Mouse (Mus musculus) kidney, postnatal 25 days (tissue): ENCODE results near the gene Plxdc2.

Source experiments
- DNase-seq, 2 experiments: peaks; one replicate each; pipeline ENCODE4 v3.0.0; 2021; ENCODE audit warnings: mixed read lengths in 2 of 2

Plxdc2 gene

DNA sequence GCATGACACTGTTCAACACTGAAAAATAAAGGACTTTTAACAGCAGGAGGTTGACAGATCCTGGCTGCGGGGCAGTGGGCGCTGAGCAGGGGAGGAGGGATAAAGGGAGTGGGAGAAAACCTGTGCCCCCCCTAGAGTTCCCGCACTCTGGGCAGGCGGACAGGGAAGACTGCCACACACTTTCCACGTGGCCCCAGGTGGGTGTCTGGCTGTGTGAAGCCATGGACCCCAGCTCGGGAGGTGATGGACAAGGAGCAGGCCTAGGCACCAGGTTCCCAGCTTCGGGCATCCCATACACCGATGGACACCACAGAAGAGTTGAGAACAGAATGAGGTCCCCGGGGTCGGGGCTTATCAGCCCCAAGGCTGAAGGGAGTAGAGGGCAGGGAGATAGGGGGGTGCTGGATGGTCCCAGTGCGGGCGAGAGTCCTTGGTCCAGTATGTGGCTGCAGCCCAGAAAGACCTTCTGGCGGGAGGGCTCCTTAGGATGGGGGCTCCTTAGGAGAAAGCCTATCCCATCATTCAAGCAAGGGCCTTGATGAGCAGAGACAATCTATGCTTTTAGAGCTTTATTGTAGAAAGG, 215.2 kb downstream of the Plxdc2 start:
- peak in 1 of 2 experiments; percentile 24 for DNase-seq

DNA sequence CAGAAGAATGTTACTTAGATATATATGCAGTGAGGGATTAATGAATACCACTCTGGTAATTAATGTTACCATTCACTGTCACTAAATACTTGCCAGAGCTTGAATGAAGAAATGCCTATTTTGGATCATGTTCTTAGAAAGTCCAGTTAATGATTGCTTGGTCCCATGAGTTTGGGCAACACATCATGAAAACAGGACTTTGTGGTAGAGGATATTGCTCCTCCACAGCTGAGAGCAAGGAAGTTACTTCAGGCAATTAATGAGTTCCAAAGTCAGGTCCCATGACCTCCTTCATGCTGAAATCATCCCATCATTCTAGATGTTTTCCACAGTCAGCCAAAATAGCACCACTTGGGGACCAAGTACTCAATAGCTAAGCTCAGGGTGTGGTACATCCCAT, 220.5 kb downstream of the Plxdc2 start:
- DNase-seq, result peak; percentile 37 to 45

DNA sequence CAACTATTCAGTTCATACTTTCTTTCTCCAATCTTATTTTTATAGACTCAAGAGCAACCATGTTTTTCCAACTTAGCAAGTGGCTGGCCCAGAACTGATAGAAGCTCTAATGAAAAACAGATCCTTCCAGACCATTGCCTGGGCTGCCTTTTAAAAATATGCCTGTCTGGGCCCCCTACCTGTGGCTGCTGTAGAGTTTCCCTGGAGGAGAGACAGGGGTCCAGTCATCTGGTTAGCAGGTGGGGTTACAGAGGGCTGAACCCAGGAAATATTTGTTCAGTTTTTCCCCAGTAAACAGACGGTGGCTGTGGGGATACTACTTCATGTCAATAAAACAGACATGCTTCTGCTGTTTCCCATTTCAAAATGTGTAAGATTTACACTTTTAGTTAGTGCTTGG, 222.0 kb downstream of the Plxdc2 start:
- DNase-seq, result peak in 1 of 2 experiments; percentile 25

DNA sequence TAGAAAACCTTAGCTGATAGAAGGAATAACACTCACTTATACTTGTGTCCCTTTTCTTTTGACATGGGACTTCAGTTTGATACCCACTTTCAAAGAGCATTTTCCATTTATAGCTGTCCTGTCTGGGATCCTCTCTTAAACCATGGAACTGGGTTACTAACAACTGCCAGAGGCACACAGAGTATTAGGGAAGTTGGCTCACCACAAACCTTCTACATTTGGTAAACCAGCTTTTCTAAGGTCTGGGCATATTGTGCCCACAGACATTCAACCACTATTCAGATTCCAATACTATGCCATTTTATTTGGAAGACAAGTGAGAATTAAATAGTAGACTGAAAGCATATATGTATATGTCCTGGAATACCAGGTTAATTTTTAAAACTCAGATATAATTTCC, 232.4 kb downstream of the Plxdc2 start:
- DNase-seq, result no peak

DNA sequence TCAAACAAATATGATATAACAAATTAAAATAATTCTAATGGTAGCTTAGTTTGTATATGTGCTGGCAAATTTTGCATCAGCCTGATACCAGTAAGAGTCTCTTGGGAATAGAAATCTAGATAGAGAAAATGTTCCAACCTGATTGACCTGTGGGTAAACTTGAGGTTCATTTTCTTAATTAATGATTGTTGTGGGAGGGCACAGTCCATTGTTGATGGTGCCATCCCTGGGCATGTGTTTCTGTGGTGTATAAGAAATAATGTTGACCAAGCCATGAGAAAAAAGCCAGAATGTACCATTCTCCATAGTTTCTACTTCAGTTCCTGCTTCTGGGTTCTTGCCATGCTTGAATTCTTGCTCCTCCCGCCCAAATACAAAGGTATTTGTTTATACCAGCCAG, 239.3 kb downstream of the Plxdc2 start:
- DNase-seq, result peak in 1 of 2 experiments; percentile 34

DNA sequence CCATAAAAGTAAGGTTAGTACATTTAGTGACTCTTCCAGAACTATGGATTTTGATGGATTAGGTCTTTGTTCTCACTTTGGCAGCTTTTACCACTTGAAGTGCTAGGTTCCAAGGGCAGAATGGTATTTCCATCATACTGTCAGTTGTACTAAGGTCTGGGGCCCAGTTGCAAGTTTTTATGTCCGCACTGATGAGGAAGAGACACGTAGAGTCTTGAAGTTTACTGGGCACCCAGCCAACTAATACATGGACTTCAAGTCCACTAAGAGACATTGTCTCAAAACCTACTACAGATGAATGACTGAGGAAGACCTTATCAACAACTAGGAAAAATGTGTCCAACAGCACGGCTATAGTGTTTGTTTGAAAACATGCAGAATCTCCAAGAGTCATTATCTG, 242.1 kb downstream of the Plxdc2 start:
- peak in 1 of 2 experiments; percentile 17 for DNase-seq

DNA sequence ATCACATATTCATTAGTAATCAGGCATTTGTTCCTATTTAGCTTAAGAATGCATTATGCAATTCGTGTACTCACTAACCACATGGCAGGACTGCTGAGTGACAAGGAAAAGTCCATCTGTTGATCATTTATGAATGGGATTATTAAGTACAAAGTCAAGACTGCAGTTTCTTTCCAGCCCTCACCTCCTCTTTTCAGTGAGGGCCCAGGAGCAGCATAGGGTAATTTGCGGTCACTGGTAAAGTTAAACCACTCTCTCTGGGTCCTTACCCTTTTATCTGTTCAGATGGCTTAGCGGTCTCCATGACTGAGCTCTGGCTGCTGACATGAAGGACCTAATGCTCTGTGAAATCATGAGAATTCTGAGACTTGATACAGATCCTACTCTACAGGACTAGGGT, 248.2 kb downstream of the Plxdc2 start:
- DNase-seq, result peak; percentile 13 to 61

DNA sequence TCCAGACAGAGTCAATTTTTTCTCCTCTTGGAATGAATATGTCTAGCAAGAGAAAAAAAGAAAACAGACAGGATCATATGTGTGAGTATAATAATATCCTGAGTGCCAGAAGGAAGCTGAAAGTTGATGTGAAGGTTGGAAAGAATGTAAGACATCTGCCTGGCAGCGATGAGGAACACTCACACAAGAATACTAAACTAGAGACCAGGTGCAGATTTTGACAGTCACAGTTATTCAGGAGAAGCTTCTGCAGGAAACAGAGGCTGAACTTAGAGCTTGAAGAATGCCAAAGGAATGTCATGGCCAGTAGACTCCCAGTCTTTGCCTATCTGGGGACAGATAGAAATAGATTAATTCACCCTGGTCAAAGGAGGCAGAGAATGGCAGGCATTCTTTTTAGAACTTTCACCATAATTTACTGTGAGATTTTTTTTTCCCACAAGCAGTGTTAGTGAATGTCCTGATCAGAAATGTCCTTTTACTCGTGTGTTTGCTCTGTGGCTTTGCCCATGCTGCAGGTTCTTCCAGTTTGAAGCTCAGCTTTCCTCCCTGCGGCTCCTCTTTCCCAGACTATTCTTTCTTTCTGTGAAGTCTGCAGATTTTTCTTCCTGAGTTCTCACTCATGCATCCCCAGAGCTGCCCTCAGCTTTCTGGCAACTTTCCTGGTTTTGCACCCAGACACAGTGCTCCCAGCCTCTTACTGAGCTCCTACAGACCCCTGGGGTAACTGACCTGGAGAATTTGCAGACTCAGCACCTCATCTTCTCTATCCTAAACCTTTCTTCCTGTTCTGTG, 251.9 kb downstream of the Plxdc2 start:
- DNase-seq, result peak; percentile 63 to 85

DNA sequence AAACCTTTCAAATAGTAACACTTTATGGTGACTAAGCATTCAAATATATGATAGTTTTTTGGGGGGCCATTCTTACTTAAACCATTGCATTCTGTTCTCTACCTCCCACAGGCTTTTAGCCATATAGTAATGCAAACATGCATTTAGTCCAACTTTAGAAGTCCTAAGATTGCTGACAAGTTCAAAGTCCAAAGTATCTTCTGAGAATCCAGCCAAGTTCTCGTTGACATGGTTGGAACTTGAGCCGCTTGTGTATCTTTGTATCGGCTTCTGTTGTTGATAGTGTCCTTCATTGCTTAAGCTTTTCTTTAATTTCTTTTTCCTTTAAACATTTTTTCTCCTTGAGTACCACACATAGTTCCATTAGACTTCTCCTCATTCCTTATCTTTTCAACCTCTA, 286.0 kb downstream of the Plxdc2 start:
- no peak for DNase-seq

DNA sequence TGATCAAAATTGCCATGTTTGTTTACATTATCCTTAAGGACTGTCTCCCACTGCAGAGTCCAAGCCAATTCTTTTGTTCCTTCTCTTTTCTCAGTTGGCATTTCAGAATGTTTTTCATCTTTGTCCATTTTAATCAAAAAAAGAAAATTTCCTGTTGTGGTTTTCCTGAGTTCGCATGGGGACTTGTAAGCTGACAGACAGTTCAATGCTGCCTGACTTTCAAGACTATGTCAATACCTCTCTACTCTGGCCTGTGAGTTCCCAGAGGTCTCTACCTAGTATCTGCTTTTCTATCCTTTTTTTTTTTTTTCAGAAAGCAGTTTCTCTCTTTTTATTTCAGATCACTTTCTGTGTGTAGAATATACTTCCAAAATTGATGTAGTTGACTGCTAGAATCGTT, 295.6 kb downstream of the Plxdc2 start:
- DNase-seq, result no peak

DNA sequence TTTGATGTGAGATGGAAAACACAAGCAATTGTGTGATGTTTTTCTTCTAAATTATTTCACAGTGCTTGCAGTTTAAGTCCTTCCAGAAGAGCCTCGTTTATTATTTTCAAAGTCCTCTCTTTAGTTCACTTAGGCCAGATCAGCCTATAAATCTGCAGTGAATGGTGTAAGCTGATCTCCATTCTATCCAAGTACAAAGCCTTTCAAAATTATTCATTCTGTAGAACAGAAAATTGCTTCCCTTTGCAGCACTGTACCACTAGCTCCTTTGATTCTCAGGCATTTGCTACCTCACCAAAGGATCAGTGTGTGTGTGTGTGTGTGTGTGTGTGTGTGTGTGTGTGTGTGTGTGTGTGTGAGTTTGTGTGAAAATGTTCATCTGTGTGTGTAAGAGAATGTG, 308.4 kb downstream of the Plxdc2 start:
- DNase-seq, result no peak

DNA sequence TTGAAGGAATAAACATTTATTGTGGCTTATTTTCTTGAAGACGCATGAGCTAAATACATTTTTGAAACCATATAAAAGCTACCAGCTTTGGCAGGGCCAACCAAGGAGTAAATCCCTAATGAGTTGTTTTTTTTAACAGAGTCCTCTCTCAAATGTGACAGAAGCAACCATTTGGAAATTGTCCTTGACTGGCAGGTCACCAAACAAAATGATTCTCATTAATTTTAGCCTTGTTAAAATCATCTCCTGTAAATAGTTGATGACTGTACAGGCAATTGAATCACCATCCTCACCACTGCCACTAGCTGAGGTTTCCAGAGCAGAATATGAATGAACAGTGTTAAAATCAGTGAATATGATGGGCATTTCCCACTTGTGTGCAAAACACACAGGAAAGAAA, 312.3 kb downstream of the Plxdc2 start:
- DNase-seq, result no peak

DNA sequence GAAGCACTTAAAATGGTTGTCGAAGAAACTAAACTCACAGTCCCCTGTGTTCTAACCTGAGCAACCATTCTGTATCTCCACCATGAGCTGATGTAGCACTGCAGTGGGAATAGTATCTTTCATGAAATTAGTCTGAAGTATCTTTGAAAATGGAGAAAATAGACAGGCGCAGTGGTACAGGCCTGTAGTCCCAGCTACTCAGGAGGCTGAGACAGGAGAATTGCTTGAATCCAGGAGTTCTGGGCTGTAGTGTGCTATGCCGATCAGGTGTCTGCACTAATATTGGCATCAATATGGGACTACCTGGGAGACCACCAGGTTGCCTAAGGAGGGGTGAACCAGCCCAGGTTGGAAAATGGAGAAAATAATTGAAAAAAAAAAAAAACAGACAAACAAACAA, 326.8 kb downstream of the Plxdc2 start:
- DNase-seq, result no peak

DNA sequence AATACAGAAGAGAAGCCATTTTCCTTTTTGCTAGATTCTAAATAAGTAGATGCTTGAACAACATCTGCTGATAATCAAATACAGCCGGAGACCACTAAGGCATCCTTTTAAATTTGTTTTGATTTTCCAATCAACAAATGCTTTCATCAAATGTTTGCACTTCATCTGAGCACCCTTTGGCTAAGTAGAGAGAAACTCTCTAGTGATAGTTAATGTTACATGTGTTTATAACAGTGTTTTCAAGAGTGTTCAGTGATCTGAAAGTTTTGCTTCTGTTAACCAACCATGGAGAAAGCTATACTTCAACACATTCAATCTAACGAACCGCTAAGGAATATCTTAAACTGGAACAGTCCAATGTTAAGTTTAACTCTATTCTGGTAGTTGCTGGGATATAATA, 327.6 kb downstream of the Plxdc2 start:
- DNase-seq, result no peak

DNA sequence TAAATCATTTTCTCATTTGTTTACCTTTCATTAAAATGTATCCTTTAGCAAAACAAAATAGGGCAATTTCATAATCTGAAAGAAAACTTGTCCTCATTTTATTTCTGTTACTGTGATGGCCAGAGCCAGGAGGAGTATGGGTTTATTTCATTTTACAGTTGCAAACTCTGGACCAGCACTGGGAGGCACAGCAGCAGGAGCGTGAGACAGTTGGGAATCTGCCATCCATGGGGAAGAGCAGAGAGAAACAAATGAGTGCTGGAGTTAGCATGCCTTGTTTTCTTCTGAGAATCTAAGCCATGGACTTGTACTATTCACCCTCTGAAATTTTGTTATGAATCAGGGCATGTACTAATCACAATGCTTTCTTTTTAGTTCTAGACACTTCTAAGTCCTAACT, 328.4 kb downstream of the Plxdc2 start:
- no peak for DNase-seq

DNA sequence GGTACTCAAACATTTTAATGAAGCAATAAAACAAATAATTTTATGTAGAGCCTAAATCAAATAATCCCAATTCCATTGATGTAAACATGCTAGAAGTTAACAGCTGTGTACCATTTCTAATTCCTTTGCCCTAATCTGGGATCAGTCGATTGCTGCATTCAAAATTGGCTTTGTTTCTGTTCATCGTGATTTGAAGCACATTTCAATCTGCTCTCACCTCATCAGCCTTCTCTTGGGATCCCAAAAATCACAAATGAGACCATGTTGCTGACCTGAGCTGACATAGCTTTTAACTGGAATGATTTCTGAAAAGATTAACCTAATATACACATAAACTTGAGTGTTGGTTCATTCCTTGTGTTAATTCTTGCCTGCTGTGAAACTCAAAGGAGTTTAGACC, 340.3 kb downstream of the Plxdc2 start:
- DNase-seq, result no peak

DNA sequence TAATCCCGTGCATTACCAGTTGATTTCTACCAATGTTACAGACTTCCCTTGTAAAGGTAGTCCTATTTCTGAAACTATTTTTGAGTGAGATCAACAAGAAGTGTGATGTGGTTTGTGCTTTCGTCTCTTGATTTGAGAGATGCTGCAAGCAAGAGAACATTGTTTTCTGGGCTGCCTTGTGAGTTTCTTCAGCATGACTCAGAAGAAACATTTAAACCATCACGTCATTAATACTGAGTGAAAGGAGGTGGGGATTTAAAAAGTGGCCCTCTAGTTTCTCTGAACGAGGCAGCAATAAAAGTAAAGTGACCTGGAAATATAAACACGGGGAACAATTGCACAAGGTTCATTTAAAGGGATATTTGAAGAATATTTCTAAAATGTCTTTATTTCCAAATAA, 341.1 kb downstream of the Plxdc2 start:
- no peak for DNase-seq

DNA sequence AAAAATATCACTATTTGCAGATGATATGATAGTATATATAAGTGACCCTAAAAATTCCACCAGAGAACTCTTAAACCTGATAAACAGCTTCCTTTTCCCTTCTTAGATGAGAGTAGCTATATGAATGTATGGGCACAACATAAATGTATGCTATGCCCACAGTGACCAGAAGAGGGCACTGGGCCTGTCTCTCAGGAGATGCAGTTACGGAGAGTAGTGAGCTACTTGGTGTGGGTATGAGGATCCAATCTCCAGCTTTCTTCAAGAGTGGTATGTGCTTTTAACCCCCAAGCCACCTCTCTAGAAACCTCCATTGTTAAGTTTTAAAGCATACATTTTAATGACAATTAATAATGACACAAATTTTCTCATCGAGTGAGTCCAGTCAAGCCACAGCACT, 350.1 kb downstream of the Plxdc2 start:
- peak in 1 of 2 experiments; percentile 12 for DNase-seq

DNA sequence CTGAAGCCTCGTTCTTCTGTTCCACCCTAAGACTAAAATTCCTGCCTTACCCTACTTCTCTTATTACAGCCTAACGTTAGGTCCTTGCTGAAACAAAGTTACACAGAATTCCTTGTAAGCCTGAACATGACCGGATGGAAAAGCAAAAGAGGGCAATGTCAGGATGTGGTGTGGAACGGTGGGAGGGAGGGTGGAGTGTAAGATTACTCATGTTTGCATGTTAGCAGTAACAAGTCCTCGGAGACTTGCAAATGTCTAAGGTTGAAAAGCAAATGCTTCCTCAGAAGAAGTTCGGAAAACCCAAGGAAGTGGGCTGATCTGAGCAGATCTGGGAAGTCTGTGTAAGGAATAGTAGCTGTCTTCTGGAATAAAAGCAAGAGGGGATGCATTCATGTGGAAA, 353.8 kb downstream of the Plxdc2 start:
- DNase-seq, result no peak

DNA sequence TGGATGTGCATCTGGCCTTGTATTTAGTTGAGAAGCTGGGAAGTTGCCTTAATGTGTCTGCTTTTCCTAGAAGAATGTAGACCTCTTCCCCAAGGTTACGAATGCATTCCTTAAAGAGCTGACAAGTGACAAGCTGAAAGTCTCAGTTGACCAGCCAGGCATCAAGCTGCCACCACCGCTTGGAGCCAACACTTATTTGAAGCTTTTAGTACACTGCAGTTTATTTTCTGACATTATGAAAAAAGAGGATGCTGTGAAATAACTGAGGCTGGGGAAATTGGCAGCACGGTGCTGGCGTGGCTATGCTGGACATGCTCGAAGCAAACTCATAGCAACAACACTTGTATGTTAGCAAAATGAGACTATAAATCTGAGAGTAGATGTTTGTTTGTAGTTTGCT, 374.9 kb downstream of the Plxdc2 start:
- no peak for DNase-seq

DNA sequence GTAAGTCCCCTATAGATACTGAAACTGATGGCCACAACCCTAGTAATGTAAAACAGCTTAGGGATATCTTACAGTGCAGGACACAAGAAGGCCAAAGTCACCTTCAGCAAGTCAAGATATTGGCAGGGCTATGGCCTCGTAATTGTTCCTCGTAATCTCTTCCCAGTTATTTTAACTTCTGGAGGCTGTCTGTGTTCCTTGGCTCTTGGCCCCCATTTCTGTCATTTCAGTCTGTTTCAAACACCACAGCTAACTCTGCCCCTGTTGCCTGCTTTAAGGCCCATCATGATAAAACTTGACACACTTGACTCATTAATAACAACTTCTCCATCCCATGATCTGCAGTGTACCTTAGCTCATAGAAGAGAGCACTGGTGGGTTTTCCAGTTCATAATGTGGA, 378.3 kb downstream of the Plxdc2 start:
- no peak for DNase-seq

DNA sequence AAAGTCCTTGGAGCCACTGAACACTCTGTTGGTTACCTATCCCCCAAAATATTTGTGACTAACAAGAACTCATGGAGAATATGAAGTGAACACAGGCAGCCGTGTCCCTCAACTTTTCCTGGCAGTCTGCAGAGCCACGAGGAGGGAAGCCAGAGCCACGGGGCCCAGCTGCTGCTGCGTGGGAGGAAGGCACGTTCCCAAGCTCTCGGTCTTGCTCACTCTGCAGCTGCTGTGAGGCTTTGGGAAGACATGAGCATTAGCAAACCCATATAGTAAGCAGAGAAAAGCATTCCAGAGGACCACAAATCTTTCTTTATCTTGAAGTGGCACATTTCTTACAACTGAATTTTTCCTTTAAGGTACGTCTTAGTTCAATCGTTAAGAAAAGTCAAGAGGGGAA, 382.1 kb downstream of the Plxdc2 start:
- DNase-seq, result peak; percentile 16 to 42

DNA sequence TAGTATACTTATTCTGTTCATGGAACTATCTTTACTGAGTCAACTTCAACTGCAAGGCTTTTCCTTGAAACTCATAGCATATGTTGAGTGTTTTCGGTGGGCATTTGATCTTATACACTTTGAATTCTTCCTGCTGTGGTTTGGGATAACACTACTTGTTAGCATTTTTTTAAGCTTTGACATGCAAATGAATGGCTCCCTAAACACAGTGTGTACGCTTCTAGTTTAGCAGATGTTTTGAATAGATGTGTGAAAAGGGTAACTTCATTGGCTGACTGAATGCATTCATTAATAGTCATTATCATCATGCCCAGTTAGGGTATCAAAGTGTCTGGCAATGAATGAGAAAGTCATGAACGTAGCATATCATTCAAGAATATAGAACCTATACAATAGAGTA, 385.7 kb downstream of the Plxdc2 start:
- DNase-seq, result no peak

DNA sequence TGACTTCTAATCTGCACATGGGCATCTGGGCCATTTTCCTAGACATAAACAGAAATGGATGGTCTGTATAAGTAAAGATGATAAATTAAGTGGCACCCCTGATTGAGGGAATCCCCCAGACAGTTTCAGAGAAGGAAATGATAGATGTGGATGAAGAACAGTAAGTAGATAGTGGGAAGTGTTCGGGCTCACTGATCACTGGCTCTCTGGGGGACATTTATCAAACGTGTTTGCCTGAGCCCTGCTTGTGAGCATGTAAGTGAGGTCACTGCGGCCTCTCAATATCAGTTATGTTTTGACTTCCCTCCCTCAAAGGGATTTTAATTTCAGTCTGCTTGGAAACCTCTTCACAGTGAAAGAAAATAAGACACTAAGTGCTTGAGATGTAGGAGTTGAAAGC, 387.5 kb downstream of the Plxdc2 start:
- DNase-seq, result no peak
